Mouse (Mus musculus) c-Kit-negative CD71-positive TER-119-positive erythroid progenitor cells, embryonic 14.5 days (primary cell): Measurements from ENCODE around the gene Smim4.

Experiments
- DNase-seq: peaks from one replicate; pipeline ENCODE4 v3.0.0-alpha.2; 2013; ENCODE audit warnings: low read depth, low spot score

Gene Smim4

GRCm38 (mm10) chr14:31128826-31129219 lies at the start of gene Smim4:
Gene Smim4, minus strand, starts transcription at chr14:31128956.
- DNase-seq, result peak; percentile 96

- no peak for DNase-seq
Observed at GRCm38 (mm10) chr14:31177715-31178114, 49.0 kb upstream of the Smim4 start.

- DNase-seq, result no peak
Observed at GRCm38 (mm10) chr14:31177287-31177686, 48.5 kb upstream of the Smim4 start.

- DNase-seq, result no peak
Observed at GRCm38 (mm10) chr14:31173537-31173936, 44.8 kb upstream of the Smim4 start.

- DNase-seq, result no peak
Observed at GRCm38 (mm10) chr14:31172781-31173455, 44.2 kb upstream of the Smim4 start.

GRCm38 (mm10) chr14:31171821-31172220 lies 43.1 kb upstream of the Smim4 start:
- no peak for DNase-seq

GRCm38 (mm10) chr14:31171386-31171785 lies 42.6 kb upstream of the Smim4 start:
- no peak for DNase-seq

GRCm38 (mm10) chr14:31170963-31171362 lies 42.2 kb upstream of the Smim4 start:
- no peak for DNase-seq

GRCm38 (mm10) chr14:31169508-31169907 lies 40.8 kb upstream of the Smim4 start:
- no peak for DNase-seq

GRCm38 (mm10) chr14:31168425-31168824 lies 39.7 kb upstream of the Smim4 start, which contains the start of gene Stab1:
Gene Stab1, minus strand, starts transcription at chr14:31168641.
- DNase-seq, result no peak

GRCm38 (mm10) chr14:31166827-31167226 lies 38.1 kb upstream of the Smim4 start:
- no peak for DNase-seq

- DNase-seq, result no peak
Observed at GRCm38 (mm10) chr14:31165991-31166630, 37.4 kb upstream of the Smim4 start.

- DNase-seq, result no peak
Observed at GRCm38 (mm10) chr14:31165458-31165857, 36.7 kb upstream of the Smim4 start.

- DNase-seq, result no peak
Observed at GRCm38 (mm10) chr14:31165010-31165409, 36.3 kb upstream of the Smim4 start.

- DNase-seq, result no peak
Observed at GRCm38 (mm10) chr14:31164067-31164466, 35.3 kb upstream of the Smim4 start.

- DNase-seq, result no peak
Observed at GRCm38 (mm10) chr14:31161638-31162037, 32.9 kb upstream of the Smim4 start.

GRCm38 (mm10) chr14:31161191-31161590 lies 32.4 kb upstream of the Smim4 start:
- DNase-seq, result no peak

- DNase-seq, result no peak
Observed at GRCm38 (mm10) chr14:31160196-31161150, 31.7 kb upstream of the Smim4 start.

GRCm38 (mm10) chr14:31145694-31146093 lies 16.9 kb upstream of the Smim4 start:
- DNase-seq, result no peak

GRCm38 (mm10) chr14:31141011-31141410 lies 12.3 kb upstream of the Smim4 start:
- no peak for DNase-seq

GRCm38 (mm10) chr14:31140141-31140540 lies 11.4 kb upstream of the Smim4 start:
- DNase-seq, result no peak

- DNase-seq, result no peak
Observed at GRCm38 (mm10) chr14:31139666-31140065, 10.9 kb upstream of the Smim4 start.
